In the genomic region with DNA sequence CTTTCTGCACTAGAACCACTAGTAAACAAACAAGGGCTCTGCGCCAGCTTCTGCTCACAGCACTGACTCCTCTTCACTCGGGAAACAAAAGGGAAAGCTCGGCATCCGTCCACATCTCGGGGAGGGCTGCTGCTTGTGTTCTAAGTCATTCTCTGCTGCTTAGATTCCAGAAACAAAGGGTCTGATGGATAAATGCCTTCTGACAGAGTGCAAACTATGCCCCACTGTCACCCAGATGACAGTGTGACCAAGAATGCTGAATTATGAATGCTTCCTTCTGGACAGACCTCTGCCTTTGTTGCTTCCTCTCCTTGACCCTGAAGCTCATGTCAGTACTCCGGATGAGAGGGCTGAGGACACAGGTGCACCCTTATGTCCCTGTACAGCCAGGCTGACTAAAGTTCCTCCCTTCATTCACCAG, we compare ENCODE assay signal across 9 mouse cellular contexts.
DNase-seq lines count a peak whose midpoint lies in the region; ATAC-seq and TF ChIP-seq lines count a peak whose summit lies in the region.
"Had no signal": no experiment of that assay in that cellular context is flagged by ENCODE, and none has a peak within 500 bp of the region (broad histone marks: within the 10 kb centered on the region; RNA-seq: fewer than 3 reads in every experiment).

No protein-coding gene starts in this region.

- no peak for ATAC-seq in kidney, embryonic 15.5 days (replicated peaks; ENCODE audit: low FRiP score)
- no peak for ATAC-seq in stomach, postnatal 0 days (ENCODE audit: low FRiP score, low TSS enrichment)

- no peaks in the 10 kb centered on the region for H3K9me3 ChIP-seq in kidney, embryonic 15.5 days (replicated peaks)
- no peaks in the 10 kb centered on the region for H3K9me3 ChIP-seq in hindbrain, embryonic 10.5 days
- no peaks in the 10 kb centered on the region for H3K9me3 ChIP-seq in stomach, postnatal 0 days (ENCODE audit: control insufficient read depth, low read length)

- DNase-seq in kidney, adult 18-20 months: peak; percentile 16
- no peak for DNase-seq in hindbrain, embryonic 10.5 days (ENCODE audit: low spot score)
- DNase-seq in left cerebral cortex, adult 11 months (ENCODE audit: low spot score): peak; percentile 39
- DNase-seq in right cerebral cortex, postnatal 14 days: peak; percentile 20
- DNase-seq in stomach, postnatal 0 days (ENCODE audit: low spot score): no peak
- no peak for DNase-seq in urinary bladder, postnatal 10 days (ENCODE audit: low spot score)

- no peak overlapping the region for H3K9ac ChIP-seq in kidney, embryonic 15.5 days
- no peak overlapping the region for H3K9ac ChIP-seq in stomach, postnatal 0 days (ENCODE audit: low read length)

- no peak overlapping the region for H3K27ac ChIP-seq in kidney, embryonic 15.5 days
- H3K27ac ChIP-seq in brown adipose tissue, adult 24 weeks (replicated peaks; ENCODE audit: low read depth, low read length): no peak overlapping the region
- H3K27ac ChIP-seq in hindbrain, embryonic 10.5 days: peak overlapping the region; percentile 13; the same call in 1 of the 2 replicates
- no peak overlapping the region for H3K27ac ChIP-seq in stomach, postnatal 0 days (replicated peaks)
- H3K27ac ChIP-seq: kidney, postnatal 0 days had no signal

- 65% methylated on average over 6 of the region's 6 CpGs for WGBS in kidney, embryonic 15.5 days
- 37% methylated on average over 6 of the region's 6 CpGs for WGBS in hindbrain, embryonic 10.5 days
- WGBS in stomach, postnatal 0 days: 53% methylated on average over 6 of the region's 6 CpGs

- TF ChIP-seq EP300 in stomach, postnatal 0 days (optimal IDR thresholded peaks at IDR 0.05): no peak

- H3K4me1 ChIP-seq in kidney, embryonic 15.5 days: no peaks in the 10 kb centered on the region
- H3K4me1 ChIP-seq in brown adipose tissue, adult 24 weeks (ENCODE audit: control insufficient read depth, insufficient read depth, insufficient read length, low read length): no peaks in the 10 kb centered on the region
- H3K4me1 ChIP-seq in hindbrain, embryonic 10.5 days (replicated peaks): peaks cover 8% of the 10 kb centered on the region
- H3K4me1 ChIP-seq in stomach, postnatal 0 days (replicated peaks; ENCODE audit: control insufficient read depth, insufficient read depth): no peaks in the 10 kb centered on the region

- no peaks in the 10 kb centered on the region for H3K27me3 ChIP-seq in kidney, embryonic 15.5 days
- H3K27me3 ChIP-seq in hindbrain, embryonic 10.5 days (ENCODE audit: insufficient read depth, poor library complexity, severe bottlenecking): no peaks in the 10 kb centered on the region
- no peaks in the 10 kb centered on the region for H3K27me3 ChIP-seq in stomach, postnatal 0 days (ENCODE audit: control insufficient read depth, insufficient read depth, low read length)

- H3K4me3 ChIP-seq in kidney, embryonic 15.5 days (replicated peaks): no peak overlapping the region
- 0 out of 2 replicates have a peak overlapping the region, but pooled peaks have one; percentile 13 for H3K4me3 ChIP-seq in brown adipose tissue, adult 24 weeks (ENCODE audit: insufficient read depth, low read depth, low read length)
- no peak overlapping the region for H3K4me3 ChIP-seq in hindbrain, embryonic 10.5 days
- H3K4me3 ChIP-seq in stomach, postnatal 0 days (ENCODE audit: low read depth, low read length): no peak overlapping the region

- TF ChIP-seq CTCF in stomach, postnatal 0 days (IDR thresholded peaks at IDR 0.05; ENCODE audit: low read depth): no peak

- no peak overlapping the region for H3K4me2 ChIP-seq in kidney, embryonic 15.5 days
- no peak overlapping the region for H3K4me2 ChIP-seq in stomach, postnatal 0 days (replicated peaks; ENCODE audit: low read depth)

- no peaks in the 10 kb centered on the region for H3K36me3 ChIP-seq in kidney, embryonic 15.5 days
- no peaks in the 10 kb centered on the region for H3K36me3 ChIP-seq in hindbrain, embryonic 10.5 days
- H3K36me3 ChIP-seq in stomach, postnatal 0 days (ENCODE audit: control insufficient read depth, insufficient read depth, low read length): no peaks in the 10 kb centered on the region

Comparison
In these comparisons a context has a peak if more than half of its experiments do, and no peak if none do; other contexts are left out.
1. DNase-seq: peak in kidney, adult 18-20 months (single experiment), left cerebral cortex, adult 11 months (single experiment) and right cerebral cortex, postnatal 14 days (single experiment); none in hindbrain, embryonic 10.5 days (single experiment), stomach, postnatal 0 days (single experiment) and urinary bladder, postnatal 10 days (single experiment).